Mouse (Mus musculus) T-helper 2 cell (primary cell): Measurements from ENCODE around the gene Bcl11a.

ENCODE experiments used
- in situ Hi-C: fragments of 300-600 bp; cut with MboI, MseI; formaldehyde crosslinking; loops from one replicate; pipeline ENCODE4 v1.15.1; 2025; ENCODE audit warnings: high pct_unique_total_duplicates

Bcl11a gene

DNA sequence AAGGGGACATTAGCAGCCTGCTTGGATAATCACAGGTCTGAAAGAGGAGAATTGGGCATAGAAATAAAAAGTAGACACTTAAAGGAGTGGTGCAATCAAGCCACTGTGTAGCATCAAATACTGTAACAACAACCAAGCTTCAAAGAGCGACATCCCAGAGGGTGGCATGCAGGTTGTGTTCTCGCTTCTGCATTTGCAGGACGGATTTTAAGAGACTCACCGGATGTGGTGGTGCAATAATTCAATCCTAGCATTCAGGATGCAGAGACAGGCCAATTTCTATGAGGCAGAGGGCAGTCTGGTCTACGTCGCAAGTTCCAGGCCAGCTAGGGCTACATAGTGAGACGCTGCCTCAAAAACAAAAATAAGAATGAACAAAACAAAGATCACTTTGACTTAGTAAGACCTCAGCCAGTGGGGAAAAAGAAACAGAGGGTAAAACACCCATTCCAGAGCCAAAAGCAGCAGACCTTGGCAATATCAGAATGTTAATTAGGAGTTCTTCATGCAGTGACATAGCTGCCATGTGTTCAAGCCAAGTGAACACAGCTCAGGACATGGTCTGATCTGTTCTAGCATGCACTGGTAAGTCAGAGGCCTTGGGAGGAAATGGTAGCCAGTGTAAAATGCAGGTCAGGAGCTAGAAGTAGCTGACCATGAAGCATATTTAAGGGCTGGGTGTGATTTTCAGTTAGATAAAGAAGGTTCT, 74.4 kb downstream of the Bcl11a start:
- in situ Hi-C loops: no loop called here

DNA sequence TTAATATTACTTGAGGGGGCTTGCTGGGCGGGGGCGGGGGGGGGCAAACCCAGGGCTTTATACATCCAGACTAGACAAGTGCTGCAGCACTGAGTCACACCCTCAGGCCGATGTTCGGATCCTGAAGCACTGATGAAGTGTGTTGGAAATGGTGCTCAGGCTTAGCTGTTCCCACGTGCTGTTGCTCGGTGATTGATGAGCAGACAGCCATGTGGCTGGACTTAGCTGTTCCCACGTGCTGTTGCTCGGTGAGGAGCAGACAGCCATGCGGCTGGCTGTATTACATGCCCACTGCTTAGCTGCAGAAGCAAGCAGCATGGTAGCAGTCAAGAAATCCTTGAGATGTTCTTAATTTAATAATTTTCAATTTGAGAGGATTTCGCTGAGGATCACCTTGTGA, 75.2 kb downstream of the Bcl11a start:
- in situ Hi-C loops: no loop called here

DNA sequence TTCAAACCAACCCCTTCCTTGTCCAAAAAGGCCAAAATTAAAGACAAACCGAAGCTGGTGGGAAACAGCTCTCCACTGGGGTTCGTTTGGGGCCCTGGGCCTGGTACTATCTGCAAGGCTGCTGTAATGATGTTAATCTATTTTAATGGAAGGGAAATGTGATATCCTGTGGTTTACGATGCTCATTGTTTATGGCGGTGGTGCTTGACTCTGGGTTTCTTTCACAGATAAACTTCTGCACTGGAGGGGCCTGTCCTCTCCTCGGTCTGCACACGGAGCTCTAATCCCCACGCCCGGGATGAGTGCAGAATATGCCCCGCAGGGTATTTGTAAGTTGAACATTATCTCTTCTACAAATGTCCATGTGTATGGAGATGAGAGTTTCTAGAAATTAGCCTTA, 80.2 kb downstream of the Bcl11a start:
- in situ Hi-C loops: no loop called here

DNA sequence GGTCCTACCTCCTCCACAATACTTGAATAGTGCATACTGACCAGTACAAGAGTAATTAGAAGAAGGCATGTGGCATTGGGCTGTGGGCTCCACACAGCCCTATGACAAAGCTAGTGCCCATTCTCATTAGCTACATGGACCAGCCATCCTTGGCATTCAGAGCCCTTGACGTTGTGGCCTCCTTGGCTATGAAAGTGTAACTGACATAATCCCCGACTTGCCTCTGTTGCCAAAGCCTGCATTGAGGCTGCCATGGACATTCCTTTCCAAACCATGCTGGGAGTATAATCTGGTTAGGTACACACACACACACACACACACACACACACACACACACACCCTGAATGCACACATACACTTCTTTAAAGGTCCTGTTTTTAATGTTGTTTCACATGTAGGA, 81.8 kb downstream of the Bcl11a start:
- in situ Hi-C loops: no loop called here

DNA sequence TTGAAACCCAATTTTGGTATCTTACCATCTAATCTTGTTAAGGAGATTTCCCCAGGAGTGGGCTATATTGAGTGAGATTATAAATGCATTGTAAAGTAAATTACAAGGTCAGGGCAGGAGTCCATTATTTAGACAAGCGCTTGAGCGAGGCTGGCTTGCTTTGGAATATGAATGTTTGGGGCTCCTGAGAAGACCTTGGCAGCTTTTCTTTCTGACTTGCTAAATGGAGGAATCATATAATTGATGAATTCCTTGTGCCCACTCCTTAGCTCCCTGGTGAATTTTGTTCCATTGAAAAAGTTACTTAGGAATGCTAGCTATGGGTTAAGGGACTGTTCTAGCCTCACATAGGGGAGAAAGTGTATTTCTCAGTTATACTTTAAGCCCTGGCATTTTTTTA, 83.6 kb downstream of the Bcl11a start:
- in situ Hi-C loops: no loop called here

DNA sequence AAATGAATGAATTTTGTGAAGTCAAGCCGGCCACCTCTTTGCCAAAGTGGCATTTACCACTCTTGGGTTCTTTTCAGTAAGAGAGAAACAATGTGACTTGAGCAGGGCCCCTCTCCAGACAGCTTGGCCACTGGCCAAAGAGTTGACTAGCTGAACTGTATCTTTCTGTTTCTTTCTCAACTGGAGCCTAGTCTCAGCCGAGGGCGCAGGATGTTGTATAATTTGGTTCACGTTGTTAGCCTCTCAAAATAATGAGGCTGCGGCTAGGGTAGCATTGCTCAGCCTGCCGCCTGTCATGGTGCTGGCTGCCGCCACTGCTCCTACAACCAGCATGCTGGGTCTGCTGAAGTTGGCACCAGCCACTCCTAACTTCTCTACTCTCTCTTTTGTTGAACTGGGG, 84.2 kb downstream of the Bcl11a start:
- in situ Hi-C loops: no loop called here

DNA sequence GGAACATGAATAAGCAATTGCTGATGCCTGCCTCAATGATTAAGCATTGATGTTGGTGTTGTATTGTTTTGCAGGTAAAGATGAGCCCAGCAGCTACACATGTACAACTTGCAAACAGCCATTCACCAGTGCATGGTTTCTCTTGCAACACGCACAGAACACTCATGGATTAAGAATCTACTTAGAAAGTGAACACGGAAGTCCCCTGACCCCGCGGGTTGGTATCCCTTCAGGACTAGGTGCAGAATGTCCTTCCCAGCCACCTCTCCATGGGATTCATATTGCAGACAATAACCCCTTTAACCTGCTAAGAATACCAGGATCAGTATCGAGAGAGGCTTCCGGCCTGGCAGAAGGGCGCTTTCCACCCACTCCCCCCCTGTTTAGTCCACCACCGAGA, 85.2 kb downstream of the Bcl11a start:
- in situ Hi-C loops: no loop called here

DNA sequence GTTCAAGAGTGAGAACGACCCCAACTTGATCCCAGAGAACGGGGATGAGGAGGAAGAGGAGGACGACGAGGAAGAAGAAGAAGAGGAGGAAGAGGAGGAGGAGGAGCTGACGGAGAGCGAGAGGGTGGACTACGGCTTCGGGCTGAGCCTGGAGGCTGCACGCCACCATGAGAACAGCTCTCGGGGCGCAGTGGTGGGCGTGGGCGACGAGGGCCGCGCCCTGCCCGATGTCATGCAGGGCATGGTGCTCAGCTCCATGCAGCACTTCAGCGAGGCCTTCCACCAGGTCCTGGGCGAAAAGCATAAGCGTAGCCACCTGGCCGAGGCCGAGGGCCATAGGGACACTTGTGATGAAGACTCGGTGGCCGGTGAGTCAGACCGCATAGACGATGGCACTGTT, 86.2 kb downstream of the Bcl11a start:
- in situ Hi-C loops: no loop called here

DNA sequence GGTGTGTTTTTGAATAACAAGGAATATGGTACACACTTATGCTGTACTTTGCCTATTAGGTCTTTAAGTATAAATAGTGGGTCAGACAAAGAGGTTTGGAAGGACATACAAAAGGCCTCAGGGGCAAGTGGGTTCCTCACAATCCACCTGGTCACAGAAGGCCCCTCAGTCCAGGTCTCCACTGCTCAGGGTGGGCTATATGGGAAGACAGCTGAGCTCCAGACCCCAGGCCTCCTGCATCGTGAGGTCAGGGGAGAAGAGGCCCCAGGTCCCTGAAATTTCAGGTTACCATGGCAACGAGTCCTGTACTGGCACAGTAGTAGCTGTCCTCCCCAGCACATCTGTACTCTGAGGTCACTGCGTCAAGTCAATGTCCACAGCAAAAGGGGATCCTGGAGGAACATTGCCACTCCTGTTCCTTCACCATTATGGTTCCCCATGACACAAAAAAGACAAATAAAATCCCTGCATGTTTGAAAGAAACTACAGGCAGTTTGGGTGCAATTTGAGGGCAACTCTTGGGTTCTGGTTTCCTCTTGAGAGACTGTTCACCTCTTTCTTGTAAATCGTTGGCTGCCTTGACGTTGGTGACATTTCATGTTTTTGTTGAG, 93.9 kb downstream of the Bcl11a start:
- in situ Hi-C loops: no loop called here

DNA sequence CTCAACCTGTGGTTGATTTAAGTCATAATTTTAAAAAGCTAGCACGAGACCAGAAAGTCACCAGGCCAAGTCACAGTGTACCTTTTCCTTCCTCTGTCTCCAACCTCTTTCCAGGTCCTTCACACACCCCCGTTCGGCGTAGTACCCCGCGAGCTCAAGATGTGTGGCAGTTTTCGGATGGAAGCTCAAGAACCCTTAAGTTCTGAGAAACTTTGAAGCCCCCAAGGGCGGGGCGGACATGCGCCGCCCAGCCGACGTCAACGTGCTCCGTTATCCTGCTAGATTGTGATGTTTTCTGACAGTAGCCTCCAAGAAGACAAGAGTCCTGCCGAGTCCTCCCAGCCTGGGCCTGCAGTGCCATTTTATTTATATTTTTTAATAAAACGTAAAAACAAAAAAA, 94.7 kb downstream of the Bcl11a start:
- in situ Hi-C loops: no loop called here

DNA sequence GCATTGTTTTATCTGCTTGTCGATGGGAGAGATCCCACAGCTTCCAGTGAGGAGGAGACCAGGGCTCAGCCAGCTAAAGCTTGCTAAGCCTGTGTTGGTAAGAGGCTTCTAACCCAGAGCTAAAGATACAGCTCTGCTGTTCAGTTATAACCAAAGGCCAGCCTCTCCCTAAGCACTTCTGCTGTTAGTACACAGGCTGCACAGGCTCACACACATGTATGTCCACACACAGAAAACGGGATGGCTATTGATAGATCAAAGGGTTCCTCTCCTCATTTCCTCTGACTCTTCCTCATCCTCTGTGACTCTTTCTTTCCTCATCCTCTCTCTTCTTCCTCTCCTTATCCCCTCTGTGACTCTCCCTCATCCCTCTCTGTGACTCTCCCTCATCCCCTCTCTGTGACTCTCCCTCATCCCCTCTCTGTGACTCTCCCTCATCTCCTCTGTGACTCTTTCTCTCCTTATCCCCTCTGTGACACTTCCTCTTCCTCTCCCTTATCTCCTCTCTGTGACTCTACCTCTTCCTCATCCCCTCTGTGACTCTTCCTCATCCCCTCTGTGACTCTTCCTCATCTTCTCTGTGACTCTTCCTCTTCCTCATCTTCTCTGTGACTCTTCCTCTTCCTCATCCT, 96.4 kb downstream of the Bcl11a start:
- in situ Hi-C loops: no loop called here

DNA sequence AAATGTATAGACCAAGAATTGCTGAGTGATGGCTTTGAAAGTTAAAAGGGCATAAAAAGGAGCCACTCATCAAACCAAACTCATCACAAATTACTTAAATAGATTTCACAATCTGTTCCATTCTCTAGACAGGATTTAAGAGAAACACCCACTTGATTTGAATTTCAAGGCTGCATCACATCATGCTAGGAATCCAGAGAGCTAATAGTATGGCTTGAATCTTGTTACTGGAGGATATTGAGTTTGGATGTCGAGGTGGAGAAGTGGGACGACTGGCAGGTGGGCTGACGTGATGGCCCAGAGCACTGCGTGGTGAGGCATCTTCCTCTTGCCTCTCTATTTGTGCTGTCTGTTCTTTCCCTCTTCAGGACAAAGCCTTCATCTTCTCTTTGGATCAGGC, 99.6 kb downstream of the Bcl11a start:
- in situ Hi-C loops: loop anchor here (25.0 kb wide), 1 partner anchor 1685 kb away; no protein-coding TSS in a partner anchor

DNA sequence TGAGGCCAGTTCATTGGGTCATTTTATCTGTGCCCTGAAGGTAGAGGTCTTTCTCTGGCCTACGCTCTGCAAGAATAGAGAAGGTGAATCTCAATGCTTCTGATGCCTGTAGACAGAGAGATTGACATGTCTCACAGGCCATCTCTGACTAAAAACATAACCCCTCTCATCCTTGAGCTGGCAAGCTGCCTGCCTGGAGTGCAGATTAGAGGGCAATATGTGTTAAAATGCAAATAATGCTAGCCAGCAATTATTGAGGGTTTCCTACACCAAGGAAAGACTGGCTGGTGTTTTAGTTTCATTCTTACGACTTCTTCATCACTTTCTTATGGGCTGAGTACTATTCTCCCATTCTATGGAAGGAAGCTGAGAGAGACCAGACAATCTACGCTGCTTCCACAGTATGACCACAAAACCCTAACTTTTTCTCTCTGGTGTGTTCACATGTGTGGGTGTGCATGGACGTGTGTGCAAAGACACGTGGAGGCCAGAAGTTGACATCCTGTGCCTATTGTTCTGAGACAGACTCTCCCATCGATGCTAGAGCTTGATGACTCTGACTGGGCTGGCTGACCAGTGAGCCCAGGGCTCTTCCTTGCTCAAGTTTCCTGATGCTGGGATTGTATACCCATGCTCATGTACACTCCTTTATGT, 101.1 kb downstream of the Bcl11a start:
- in situ Hi-C loops: loop anchor here (25.0 kb wide), 1 partner anchor 1683 kb away; no protein-coding TSS in a partner anchor

DNA sequence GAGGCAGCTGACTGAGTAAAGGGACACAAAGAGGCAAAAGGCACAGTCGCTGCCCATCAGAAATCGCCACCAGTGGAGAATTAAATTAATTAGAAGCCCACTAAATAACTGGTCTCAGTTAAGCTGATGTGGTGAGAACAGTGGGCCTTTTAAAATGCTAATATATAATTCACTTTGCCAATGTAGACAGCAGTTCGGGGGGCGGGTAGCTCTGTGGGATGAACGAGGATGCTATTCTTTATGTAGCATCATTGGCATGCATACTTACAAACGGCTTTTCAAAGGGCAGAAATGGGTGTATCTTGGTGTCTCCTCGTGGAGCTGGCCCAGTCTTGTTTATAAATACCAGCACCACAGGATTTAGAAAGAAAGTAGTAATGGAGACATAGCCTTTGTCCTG, 102.2 kb downstream of the Bcl11a start:
- in situ Hi-C loops: loop anchor here (25.0 kb wide), 1 partner anchor 1682 kb away; no protein-coding TSS in a partner anchor

DNA sequence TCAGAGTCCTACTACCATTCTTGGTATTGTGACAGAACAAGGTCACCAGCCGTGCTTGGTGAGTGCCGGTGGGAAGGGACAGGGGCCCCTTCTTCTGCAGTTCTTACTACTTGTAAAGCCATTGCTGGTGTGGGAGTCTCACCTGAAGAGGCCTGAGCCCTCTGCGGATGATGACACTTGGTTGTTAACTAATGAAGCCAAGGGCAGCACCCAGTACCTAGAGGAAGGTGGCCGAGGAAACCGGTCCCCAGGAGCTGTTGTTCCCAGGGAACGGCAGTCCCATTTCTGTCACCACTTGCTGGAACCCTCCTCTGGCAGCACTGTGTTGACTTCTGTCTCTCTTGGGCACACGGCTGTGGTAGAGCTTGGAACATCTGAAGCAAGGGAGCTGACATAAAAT, 105.6 kb downstream of the Bcl11a start:
- in situ Hi-C loops: loop anchor here (25.0 kb wide), 1 partner anchor 1679 kb away; no protein-coding TSS in a partner anchor

DNA sequence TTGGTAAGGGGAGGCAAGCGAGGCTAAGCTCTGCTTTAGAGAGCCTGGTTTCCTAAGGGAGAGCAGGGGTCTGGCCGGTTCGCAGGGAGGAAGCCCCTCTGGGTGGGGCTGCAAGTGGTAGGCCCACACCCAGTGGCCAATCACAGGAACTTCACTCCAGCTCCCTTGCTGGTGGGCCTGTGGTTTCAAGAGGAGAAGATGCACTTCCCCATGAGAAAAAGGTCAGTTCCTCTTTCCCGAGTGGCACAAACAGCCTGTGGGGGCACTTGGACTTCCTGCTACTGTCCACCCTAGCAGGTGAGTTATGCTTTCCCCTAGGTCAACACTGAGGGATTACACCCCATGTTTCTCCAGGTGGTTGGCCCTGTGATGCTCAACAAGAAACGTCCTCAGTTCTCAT, 107.1 kb downstream of the Bcl11a start:
- in situ Hi-C loops: loop anchor here (25.0 kb wide), 1 partner anchor 1677 kb away; no protein-coding TSS in a partner anchor

DNA sequence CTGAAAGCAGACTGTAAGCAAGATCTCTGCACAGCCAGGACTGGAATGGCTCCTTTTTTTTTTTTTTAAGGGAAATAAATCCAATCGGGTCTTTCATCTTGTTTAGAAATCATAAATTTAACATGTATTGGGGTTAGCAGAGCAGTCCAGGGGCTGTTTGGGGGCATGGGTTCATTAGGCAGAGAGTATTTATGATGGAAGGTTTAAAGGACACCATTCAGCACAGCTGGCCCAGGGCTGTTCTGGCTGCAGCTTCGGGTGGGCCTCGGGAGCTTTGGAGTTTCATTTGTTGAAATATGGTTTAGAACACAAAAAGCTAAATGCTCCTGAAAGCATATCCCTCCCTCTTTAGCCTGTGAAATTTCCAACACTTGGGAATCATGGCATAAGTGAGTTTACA, 112.6 kb downstream of the Bcl11a start:
- in situ Hi-C loops: loop anchor here (25.0 kb wide), 1 partner anchor 1672 kb away; no protein-coding TSS in a partner anchor

DNA sequence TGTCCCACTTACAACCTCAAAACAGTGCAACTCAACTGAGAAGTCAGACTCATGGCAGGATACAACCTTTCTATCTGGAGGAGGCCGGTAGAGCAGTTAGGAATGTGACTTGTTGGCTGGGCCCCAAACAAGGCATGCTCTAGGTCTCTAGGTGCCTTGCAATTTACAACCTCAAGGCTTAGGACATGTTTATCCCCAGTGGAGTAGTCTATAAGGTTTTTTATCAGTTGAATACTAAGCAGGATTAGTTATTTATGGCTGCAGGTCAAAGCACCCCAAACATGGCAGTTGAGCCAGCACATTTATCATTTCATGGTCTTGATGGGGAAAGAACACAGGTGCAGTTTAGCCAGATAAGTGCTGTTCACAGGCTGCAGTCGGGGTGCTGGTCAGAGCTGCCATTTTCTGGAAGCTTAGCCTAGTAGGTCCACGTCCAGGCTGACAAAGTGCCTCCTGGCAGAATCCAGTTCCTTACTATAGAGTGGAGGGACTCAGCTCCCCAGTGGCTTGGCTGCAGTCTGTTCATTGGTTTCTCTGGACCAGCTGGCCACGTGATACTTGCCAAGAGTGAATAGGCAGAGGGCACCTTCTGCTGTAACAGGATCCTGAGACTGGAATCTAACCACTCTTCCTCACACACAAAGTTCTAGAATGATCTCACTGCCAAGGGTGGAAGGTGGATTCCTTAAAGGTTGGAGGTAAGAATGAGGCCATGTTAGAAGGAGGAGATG, 118.8 kb downstream of the Bcl11a start:
- in situ Hi-C loops: loop anchor here (25.0 kb wide), 1 partner anchor 1666 kb away; no protein-coding TSS in a partner anchor

DNA sequence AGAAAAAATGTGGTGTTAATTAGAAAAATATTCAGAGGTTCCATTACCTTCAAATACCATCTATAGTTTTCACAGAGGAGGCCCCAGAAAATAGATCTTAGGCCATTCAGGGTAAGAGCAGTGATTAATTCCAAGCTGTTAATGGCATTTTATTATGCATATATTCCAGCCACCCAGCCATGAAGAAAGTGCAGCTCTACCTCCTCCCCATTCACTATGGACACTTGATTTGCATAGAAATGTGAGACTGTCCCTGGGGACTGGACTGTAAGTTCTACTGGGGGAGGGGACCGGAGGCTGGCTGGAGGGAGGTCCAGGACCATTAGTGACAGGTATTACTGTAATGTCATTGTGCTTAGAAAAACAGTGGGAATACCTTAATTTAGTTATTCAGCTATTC, 119.6 kb downstream of the Bcl11a start:
- in situ Hi-C loops: loop anchor here (25.0 kb wide), 1 partner anchor 1665 kb away; no protein-coding TSS in a partner anchor

DNA sequence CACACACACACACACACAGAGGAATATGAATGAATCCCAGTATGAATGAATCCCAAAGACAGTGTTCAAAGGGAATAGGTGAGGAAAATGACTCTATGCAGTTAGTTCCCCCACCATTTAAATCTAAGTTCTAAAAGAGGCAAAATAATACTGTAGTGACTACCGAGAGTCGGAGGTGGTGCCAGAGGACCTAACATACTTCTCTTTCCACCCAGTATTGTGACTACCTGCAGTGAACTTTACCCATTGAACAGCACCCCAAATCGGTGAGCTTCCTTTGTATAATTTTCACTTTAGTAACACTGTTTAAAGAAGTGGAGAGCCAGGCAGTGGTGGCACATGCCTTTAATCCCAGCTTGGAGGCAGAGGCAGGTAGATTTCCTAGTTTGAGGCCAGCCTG, 121.7 kb downstream of the Bcl11a start:
- in situ Hi-C loops: loop anchor here (25.0 kb wide), 1 partner anchor 1663 kb away; no protein-coding TSS in a partner anchor

DNA sequence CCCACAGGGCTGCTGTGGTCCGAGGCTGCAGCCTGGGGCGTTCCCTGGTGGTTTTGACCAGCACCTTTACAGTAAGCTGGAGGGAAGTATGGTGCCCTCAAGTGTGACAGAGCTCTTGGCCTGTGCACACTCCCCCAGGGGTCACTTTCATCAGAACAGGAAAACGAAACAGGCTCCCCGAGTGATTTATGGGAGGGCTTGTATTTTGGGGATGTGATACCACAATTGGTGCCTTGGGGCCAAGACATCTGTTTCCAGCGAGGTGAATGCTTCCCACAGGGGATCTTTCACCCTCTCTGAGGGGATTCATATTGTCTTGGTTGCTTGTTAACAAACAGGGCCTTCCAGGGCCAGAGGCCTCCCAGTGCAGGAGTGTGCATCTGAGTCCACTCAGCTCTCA, 122.5 kb downstream of the Bcl11a start:
- in situ Hi-C loops: no loop called here
